Mouse (Mus musculus): ENCODE measurements around the gene Ptpn11. TPM values are rescaled to one million over a fixed set of nuclear protein-coding genes. Genes with fewer than 3 reads are reported as not detected.

The Ptpn11 gene
- 61.4 and 61.8 TPM in 2 replicates for polyA plus RNA-seq (2012; rRNA removed; ENCODE audit: low replicate concordance)

DNA sequence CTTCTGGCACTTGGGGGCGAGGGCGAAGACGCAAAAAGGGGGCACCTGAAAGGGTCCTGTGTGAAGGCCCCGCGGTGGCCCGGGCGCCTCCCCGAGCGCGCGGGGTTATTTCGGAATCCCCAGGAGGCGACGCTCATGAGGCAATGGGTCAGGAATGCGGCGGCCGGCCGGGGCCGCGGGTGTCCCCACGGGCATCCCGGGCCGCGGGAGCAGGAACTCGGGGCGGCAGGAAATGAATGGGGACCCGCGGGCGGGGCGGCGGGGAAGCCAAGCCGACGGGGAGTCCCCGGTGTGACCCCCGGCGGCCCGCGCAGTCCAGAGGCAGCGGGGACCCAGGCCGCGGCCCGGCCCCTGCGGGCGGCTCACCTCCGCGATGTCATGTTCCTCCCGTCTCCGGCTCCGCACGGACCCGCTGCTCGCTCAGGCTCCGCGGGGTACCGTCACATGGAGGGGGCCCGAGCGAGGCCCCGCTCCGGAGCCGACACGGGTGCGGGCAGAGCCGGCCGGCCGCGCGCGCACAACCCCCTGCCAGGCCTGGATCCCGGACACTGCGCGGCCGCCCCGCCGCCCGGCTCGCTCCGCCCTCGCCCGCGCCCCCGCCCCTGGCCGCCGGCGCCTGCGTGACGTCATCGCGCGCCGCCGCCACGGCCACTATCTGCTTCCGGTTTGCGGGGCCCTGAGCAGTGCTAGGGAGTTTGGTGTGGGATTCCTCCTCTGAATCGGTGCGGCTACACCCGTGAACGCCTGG is at the start of gene Ptpn11:
TSS of gene Ptpn11 (minus strand) at position 562 of the 748 bp plus-strand sequence.

DNA sequence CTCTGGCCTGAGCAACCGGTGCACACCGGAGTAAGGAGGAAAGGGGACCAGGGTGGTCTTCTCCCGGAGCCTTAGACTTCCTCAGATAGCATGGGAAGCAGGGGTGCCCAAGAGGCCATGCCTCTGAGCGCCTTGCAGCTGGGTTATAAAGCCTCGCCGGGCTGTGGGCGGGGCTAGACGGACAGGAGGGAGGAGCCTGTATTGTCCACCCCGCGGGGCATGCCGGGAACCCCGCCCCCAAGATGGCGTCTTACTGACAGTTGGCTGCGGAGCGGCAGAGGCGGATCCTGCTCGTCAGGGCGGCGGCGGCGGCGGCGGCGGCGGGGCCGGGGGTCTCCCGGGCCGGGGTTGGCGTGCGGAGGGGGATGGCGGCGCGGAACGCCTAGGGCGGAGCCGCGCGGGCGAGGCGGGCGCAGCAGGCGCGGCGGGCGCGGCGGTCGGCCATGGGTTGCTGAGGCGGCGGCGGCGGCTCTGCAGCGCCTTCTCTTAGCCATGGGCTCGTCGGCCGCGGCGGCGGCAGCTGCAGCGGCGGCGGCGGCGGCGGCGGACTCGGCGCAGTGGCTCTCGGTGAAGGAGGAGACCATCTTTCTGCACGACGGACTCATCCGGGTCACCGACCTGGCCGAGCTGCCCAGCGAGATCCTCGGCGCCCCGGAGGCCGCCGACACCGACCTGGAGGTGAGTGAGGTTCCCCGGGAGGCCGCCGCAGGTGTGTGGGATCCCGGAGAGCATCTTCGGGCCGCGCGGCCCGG is 29.0 kb upstream of the Ptpn11 start, which contains the start of gene Hectd4:
TSS of gene Hectd4 (plus strand) at position 240 of the 752 bp plus-strand sequence.

DNA sequence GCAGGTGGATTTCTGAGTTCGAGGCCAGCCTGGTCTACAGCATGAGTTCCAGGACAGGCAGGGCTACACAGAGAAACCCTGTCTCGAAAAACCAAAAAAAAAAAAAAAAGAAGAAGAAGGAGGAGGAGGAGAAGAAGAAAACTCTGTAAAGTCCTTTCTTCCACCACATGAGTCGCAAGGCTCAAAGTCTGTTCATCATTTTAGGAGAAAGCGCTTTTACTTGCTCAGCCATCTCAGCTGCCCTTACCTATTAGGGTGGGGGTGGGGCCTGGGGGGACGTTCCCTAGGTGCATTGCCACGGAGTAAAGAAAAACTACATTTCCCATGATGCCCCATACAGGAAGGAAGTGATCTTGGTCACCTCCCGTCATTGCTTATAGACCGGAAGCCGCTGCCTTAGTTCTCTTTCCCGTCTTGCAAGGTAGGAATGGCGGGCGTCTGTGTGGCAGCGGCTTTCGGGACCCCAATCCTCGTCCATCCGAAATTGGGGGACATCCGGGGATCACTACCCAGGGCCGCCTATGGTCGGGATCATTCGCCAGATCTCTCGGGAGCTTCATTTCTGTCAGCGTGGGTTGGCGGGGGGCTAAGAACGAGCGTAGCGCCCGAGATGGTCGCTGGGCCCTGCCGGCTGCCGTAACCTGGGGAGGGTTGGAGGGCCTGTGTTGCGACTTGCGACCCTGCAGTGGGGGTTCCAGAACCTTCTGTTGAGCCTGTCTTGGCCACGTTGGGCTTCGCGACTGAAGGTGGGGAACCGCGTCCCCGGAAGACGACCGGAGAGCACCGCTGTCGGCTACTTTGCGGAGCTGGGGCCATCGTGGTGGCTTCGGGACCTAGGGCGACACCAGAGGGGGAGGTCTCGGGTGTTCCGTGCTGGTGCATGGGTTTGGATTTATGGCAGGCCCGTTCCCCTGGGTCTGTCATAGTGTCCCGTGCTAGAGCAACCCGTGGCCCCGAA is 13.2 kb upstream of the Ptpn11 start, which contains the start of gene Rpl6:
TSS of gene Rpl6 (plus strand) at position 350 of the 958 bp plus-strand sequence.

Other genes with a start within 250 kb of the Ptpn11 start
- not detected in 2 replicates for gene Rph3a, start 181.3 kb downstream of the Ptpn11 start, polyA plus RNA-seq (2012; rRNA removed; ENCODE audit: low replicate concordance)
- gene Rpl6, start 13.1 kb upstream of the Ptpn11 start, polyA plus RNA-seq (2012; rRNA removed; ENCODE audit: low replicate concordance) = 271 and 507 TPM in 2 replicates
- 17.0 and 17.2 TPM in 2 replicates for gene Hectd4, start 28.8 kb upstream of the Ptpn11 start, polyA plus RNA-seq (2012; rRNA removed; ENCODE audit: low replicate concordance)
- 99.1 and 169 TPM in 2 replicates for gene Trafd1, start 194.2 kb upstream of the Ptpn11 start, polyA plus RNA-seq (2012; rRNA removed; ENCODE audit: low replicate concordance)
- 8.0 and 18.1 TPM in 2 replicates for gene Naa25, start 206.5 kb upstream of the Ptpn11 start, polyA plus RNA-seq (2012; rRNA removed; ENCODE audit: low replicate concordance)